Mouse (Mus musculus) cortical plate, adult 2 months (tissue): ENCODE results near the gene Itgb3.

Experiments used
- CTCF ChIP-seq: fragments of 200-500 bp; IDR thresholded peaks from 2 replicates; pipeline ENCODE4 v1.5.1; 2011; ENCODE audit warnings: mild to moderate bottlenecking, control low read depth, low read length; ENCODE audit not compliant: insufficient read depth; ENCODE audit errors: extremely low read depth
- POLR2A ChIP-seq: fragments of 200-500 bp; IDR thresholded peaks from 2 replicates; pipeline ENCODE4 v1.6.1; 2011; ENCODE audit warnings: mild to moderate bottlenecking, low read length, control low read depth; ENCODE audit not compliant: insufficient read depth; ENCODE audit errors: extremely low read depth

DNA sequence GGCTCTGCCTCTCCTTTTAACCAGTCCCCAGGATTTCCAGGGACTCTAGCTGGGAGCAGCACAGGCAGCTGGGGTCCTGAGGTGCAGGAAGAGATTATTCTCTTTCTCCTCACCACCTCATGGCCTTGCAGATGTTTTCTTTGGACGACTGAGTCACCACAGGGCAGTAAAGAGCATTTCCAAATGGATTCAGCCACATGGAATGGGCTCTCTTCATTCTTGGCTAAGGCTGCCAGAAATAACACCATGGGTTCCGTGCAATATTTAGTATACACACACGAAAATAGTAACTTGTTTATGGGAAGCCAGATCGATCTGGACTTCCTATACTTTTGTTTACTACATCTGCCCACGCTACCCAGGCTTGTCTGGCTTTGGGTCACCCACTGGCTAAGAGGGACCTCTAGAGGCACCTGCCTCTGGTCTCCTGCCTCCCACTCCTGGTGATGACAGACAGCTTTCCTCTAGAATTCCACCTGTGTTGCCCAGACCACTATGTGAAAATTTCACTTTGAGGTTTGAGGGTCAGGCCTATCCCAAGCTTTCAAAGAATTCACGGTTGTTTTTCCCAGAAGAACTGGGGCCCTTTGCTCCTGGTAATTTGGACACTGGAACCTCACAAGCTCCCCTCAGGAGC, 55.6 kb downstream of the Itgb3 start:
- TF ChIP-seq POLR2A = no peak
- TF ChIP-seq CTCF = no peak
